Mouse (Mus musculus) frontal cortex, postnatal 10 days (tissue): ENCODE measurements around the gene Lyrm9.
"Not testable (repeated sequence)": the region's sequence is repeated elsewhere in the genome, so short reads cannot be mapped to it uniquely, and the experiment has no call there.

Source experiments
- DNase-seq, 2 experiments: peaks; one replicate each; pipeline ENCODE4 v3.0.0; 2022; ENCODE audit warnings: low spot score in 2 of 2, mixed read lengths in 1 of 2

Lyrm9 gene

DNA sequence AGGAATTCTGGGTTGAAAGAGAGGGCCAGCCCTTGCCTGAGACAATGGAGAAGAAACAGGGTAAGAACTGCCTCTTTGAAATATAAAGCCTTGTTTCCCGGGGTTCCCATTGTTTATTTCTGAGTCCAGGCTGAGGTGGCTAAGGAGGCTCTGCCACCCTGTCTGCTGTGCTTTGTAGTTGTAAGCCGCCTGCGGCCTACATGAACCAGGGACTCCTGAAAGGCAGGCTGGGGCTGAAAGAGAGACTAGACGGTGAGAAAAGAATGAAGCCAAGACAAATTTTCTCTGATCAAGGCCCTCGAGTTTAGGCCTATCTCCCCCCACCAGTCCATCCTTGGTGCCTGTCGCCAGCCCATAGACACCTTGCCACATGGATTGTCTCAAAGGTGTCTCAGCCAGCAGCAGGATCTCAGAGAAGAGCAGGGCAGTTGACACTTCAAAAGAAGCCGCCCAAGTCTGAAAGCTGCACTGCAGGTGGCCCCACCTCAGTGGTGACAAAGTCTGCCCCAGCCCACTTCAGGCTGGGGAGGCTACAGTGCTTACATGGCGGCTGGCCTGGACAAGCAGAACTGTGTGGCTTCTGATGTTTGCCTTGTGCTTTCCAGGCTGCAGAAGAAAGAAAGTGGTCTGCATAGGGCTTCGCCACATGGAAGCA, 25.0 kb downstream of the Lyrm9 start:
- no peak for DNase-seq

DNA sequence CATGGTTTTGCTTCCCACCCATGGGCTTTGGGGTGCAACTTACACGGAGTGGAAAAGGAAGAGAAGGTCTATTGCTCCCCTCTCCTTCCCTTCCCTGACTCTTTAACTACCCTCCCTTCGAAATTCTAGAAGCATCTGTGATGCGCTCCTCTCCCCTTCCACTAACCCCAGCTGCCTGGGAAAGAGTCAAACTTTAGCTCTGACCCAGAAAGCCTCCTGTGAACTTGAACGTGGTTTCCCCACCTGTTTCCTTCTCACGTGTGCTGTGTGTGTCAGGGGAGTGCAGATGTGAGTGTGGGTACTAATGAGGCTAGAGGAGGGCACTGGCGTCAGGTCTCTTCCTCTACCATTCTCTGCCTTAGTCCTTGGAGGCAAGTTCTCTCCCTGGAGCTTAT, 25.5 kb downstream of the Lyrm9 start:
- no peak for DNase-seq

DNA sequence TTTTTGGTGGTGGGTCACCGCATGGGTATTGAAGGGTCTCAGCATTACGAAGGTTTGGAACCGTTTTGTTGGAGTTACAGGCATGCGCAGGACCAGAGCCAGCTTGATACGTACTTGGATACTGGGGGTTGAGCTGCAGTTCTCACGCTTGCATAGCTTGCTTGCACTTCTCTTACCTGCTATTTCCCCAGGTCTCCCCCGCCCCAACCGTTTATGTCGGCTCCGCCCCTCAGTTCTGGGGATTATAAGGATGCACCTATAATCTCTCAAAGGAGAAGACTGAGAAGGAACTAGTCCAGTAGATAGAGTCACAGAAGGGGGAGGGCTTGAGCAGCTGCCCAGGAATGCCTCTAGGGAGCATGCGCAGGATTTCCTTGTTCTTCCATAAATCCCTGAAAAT, 26.1 kb downstream of the Lyrm9 start:
- DNase-seq, result no peak

DNA sequence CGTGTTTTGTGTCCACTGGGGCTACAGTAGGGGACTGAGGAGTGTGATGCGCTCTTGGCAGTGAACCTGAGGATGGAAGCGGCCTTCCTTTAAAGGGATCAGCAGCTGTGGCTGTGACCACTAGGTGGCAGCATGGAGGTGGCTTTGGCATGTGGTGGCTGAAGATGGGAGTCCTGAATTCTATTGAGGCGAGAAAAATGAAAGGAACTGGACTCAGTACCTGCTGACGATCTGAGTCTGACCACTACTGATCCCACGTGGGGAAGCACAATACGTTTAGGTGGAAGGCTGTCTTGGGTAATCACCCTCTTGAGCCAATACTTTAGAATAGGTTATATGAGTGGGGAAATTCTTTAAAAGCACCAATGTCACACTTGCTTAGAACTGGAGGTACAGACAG, 29.9 kb downstream of the Lyrm9 start:
- peak; percentile 29 to 77 for DNase-seq

DNA sequence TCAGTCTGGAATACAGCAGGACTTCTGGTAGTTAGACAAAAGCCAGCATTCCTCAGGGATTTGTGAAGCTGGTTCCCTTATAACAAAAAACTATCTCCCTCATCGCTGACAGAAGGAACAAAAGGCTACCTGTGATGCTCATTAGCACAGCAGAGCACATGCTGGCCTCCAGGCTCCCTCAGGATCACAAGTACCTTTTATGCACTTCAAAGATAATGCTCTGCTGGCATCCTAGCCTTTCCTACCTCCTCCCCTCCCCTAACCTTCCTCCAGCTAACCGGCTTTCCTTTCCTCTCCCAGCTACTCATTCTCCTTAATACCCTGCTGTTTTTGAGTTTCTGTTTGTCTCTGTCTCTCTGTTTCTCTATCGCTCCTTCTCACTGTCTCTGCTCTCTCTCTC, 31.2 kb downstream of the Lyrm9 start:
- no peak for DNase-seq

DNA sequence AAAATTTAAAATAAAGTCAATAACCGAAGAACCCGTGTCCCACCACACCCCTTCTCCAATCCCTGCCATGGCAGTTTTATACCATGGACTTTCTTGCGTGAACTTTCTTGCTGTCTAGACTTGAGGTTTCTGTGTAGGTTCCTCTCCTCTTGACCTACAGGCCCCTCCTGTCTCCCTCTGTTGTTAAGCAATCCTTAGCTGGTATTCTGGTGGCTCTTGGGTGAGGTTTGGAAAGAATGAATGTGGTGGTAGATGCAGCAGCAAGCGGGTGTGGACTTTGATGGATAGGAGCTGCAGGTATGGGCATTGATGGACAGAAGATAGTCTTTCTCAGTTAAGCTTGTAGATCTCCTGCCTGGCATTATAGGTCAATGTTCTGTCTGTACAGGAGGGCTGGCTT, 37.5 kb downstream of the Lyrm9 start:
- DNase-seq, result no peak

DNA sequence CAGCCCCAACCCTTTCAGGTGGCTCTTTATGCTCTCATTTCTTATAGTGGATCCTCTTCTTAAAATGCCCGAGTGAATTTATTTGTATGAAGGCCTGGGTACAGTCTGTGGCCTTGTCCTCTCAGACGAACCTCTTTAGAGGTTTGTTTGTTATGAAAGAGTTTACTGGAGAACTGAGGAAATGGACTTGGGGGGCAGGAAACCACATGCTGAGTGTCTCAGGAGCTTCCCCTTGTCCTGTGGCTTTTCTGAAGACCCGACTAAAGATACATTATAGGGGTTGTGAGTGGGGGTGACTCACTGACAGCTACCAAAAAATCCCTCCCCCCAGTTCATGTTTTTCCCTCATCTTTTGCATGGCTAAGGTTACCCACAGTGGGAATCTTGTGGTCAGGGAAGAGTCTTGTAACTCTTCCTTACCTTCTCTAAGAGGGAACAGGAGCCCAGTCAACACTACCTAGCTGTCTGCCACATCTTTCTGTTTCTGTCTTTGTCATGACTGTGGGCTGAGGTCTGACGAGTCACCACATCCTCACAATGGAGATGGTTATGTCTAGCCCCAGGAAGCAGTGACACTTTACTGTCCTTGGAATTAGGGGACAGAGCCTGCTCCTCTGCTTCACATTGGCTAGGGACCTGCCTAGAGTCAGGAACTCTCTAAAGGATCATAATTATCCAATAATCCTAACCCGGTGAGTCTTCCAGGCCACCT, 38.3 kb downstream of the Lyrm9 start:
- DNase-seq, result no peak

DNA sequence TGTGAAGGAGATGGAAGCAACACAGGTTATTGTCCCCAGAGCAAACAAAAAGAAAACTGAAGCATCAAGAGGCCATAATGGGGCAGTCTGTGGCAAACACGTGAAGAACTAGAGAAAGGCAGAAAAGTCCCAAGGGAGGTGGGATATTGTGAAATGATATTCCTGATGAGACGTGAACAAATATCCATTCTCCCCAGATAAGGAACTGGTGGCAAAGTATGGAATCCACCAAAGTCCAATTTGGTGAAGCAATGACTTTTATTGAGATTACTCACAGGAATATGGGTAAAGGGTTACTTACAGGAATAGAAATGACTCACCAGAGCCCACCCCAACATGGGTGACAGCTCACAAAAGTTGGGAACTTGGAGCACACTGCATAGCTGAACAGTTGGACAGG, 38.9 kb downstream of the Lyrm9 start:
- no peak for DNase-seq

DNA sequence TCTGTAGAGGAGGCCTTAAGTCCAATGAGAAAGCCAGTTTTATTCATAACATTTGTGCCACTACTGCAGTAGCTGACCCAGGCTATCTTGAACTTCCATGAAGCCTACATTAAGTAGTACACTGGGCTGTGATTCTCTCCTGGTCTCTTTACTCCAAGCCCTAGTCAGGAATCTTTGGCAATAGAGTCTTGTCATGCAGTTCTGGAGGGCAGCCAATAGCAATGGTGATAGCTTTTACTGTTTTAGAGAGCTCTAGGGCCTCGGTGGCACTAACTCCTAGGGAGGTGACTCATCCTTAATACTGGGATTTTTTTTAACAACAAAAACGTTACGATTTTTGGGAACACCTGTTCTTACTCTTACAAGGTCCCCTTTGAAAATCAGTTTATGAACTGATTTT, 40.1 kb downstream of the Lyrm9 start:
- DNase-seq, result no peak

DNA sequence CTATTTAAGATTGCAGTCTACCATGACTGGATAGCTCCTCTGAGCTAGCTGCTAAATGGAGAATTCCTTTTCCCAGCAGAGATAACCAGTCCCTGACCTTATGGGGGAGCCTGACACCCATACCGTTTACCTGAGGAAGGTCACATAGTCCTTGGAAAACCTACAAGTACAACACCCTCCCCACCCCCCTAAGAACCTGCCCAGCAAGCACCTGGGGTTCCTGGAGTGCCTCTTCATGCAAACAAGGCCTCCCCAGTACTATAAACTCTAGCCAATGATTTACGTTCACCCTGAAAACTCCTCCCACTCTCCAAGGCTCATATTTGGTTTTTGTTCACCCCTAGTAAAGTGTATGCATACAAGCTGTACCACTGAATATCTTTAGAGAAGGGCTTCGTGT, 41.3 kb downstream of the Lyrm9 start:
- no peak for DNase-seq

DNA sequence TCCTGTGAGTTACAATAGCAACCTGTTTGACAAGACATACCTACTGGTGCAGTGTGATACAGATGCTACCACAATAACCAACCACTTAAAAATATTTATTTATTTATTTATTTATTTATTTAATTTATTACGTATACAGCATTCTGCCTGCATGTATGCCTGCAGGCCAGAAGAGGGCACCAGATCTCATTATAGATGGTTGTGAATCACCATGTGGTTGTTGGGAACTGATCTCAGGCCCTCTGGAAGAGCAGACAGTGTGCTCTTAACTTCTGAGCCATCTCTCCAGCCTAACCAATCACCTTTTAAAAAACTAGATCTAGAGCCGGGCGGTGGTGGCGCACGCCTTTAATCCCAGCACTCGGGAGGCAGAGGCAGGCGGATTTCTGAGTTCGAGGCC, 42.8 kb downstream of the Lyrm9 start:
- not testable (repeated sequence) for DNase-seq

DNA sequence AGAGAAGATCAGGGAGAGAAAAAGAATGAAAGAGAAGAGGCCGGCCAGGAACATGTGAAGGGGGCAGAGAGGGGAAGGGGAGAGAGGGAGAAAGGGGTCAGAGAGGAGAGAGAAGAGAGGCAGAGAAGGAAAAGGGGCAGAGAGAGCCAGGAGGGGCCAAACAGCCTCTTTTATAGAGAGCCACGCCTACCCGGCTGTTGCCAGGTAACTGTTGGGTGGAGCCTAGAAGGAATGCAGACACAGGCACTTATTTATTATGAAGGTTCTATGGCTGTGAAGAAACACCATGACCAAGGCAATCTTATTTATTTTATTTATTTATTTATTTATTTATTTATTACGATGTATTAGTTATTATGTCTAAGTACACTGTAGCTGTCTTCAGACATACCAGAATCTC, 44.5 kb downstream of the Lyrm9 start:
- no peak for DNase-seq

DNA sequence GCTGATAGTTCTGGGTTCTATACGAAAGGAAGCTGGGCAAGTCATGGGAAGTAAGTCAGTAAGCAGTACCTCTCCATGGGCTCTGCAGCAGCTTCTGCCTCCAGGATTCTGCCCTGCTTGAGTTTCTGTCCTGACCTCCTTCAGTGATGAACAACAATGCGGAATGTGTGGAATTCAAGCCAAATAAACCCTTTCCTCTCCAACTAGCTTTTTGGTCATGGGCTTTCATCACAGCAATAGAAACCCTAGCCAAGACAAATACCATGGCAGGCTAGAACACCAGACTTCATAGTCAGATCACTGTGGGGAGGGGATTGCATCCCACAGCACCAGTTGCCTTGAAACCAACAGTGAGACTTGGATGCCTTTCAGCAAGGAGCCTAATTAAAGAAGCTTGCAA, 46.4 kb downstream of the Lyrm9 start:
- DNase-seq, result no peak

DNA sequence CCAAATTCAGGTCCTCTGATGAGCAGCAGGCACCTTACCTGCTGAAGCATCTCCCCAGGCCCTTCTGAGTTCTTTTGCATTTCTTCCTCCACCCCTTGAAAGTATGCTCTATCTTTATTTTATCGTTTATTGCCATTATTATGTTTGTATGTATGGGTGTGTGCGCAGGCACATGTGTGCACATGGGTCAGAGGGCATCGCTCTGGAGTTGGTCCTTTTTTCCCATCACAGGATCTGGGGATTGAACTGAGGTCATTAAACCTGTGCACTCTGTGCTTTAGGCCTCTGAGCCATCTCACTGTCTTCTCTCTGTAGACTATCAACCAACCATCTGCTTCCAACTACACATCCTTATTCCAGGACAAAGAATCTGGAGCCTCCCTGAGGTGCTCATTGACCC, 53.3 kb downstream of the Lyrm9 start:
- DNase-seq, result no peak

DNA sequence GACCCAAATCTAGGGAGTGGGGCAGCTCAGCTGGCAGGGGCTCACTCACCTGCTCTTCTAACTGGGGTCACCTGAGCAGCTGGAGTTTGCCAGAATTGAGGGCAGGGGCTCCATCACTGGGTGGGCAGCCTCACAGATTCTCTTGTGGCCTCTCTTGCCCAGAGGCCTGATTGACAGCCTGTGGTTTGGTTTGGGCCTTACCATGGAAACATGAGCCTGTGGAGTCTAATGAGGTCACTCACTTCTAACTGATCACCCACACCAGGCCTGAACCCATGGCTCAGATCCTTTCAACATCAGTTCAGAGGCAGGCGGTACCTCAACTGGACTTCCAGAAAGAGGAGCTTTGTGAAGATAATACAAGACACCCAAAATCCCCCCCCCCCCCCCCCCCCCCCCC, 60.3 kb downstream of the Lyrm9 start:
- DNase-seq, result peak in 1 of 2 experiments; percentile 7

DNA sequence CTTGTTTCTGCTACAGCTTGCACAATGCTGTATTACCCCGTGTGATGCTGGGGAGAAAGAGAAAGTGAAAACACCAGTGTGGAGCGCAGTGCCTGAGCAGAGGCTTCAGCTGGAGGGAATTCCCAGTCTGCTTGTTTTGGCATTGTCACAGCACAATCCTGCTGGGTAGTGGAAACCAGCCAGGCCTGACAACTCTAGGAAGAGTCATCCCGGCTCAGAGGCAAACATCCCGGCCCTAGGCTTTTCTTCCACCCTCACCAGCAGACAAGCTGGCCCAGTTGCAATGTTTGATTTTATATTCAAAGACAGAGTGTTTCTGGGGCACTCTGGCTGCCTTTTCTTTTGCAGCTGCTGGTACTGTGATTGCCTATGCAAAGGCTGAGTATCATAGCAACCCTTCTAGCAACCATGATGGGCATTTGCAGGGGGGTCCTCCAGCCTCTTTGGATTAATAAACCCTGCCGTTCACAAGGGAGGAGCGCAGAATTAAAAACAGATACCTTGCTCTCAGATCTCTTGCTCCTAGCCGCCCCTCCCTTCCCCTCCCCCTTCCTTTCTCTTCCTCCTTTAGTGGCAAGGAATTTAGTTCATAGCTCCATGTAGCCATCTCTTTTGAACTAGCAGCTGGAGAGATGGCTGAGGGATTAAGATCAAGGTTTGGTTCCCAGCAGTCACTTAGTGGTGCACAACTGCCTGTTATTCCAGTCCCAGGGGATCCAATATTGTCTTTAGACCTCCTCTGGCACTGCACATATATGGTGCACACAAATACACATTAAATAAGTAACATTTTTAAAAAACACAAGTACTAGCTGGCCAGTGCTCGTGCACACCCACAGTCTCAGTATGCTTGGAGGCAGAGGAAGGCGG, 61.0 kb downstream of the Lyrm9 start:
- DNase-seq, result peak; percentile 79 to 84

DNA sequence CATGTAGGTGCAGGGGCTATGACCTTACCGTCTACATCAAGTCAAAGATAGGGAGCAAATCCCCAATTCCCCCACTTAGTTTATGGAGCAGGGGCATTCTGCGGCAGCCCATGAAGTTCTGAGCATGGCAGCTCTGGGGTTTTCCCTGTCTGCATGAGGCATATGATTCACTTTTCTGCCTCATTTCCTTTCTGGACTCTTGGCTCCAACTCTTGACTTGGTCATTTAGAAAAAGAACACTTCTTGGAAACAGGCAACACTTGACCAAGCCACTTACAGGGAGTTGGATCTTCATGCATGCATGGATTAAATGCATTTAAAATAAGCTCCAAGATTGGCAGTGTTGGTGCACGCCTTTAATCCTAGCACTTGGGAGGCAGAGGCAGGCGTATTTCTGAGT, 62.8 kb downstream of the Lyrm9 start:
- DNase-seq, result no peak
